Mouse (Mus musculus) heart, embryonic 10.5 days (tissue): Measurements from ENCODE around the gene Gpr88. TPM values are rescaled to one million over a fixed set of nuclear protein-coding genes. Genes with fewer than 3 reads are reported as not detected.
A peak's percentile ranks its signal among the peaks of the same experiment; 100 is the strongest.

Experiments used
- DNase-seq: peaks from one replicate; pipeline ENCODE4 v3.0.0-alpha.2; 2017; ENCODE audit warnings: low spot score
- H3K27ac ChIP-seq: fragments of 300-500 bp; sonication (generic); 2 replicates; pipeline ENCODE4 v1.5.1; 2016; ENCODE audit warnings: mild to moderate bottlenecking
- H3K27me3 ChIP-seq: fragments of 300-500 bp; sonication (generic); 2 replicates; pipeline ENCODE4 v1.6.1; 2016; ENCODE audit warnings: mild to moderate bottlenecking; ENCODE audit not compliant: poor library complexity, insufficient read depth, severe bottlenecking
- H3K36me3 ChIP-seq: fragments of 300-500 bp; sonication (generic); 2 replicates; pipeline ENCODE4 v1.6.1; 2016; ENCODE audit warnings: mild to moderate bottlenecking, moderate library complexity
- H3K4me1 ChIP-seq: fragments of 300-500 bp; sonication (generic); 2 replicates; pipeline ENCODE4 v1.6.1; 2016; ENCODE audit warnings: mild to moderate bottlenecking
- H3K4me3 ChIP-seq: fragments of 300-500 bp; sonication (generic); 2 replicates; pipeline ENCODE4 v1.5.1; 2016; ENCODE audit warnings: mild to moderate bottlenecking, moderate library complexity
- H3K9me3 ChIP-seq: fragments of 300-500 bp; sonication (generic); 2 replicates; pipeline ENCODE4 v1.6.1; 2016; ENCODE audit warnings: mild to moderate bottlenecking, moderate library complexity
- WGBS: fragments of 180-500 bp; shearing (Covaris S2); methylation state at CpG from one replicate; pipeline ENCODE4 v1.1.7; 2016; 5-methylcytosine and 5-hydroxymethylcytosine counted together
- polyA plus RNA-seq: library from polyadenylated mRNA; unstranded; fragments of >200 nt; fragmentation: Nextera tagmentation; extraction: Ambion mirVana; gene quantifications from 2 replicates; pipeline ENCODE4 v1.2.1, GENCODE M21; 2016

The Gpr88 gene
- polyA plus RNA-seq, 1 experiment from 2014 or later, result 0.62 TPM

DNA sequence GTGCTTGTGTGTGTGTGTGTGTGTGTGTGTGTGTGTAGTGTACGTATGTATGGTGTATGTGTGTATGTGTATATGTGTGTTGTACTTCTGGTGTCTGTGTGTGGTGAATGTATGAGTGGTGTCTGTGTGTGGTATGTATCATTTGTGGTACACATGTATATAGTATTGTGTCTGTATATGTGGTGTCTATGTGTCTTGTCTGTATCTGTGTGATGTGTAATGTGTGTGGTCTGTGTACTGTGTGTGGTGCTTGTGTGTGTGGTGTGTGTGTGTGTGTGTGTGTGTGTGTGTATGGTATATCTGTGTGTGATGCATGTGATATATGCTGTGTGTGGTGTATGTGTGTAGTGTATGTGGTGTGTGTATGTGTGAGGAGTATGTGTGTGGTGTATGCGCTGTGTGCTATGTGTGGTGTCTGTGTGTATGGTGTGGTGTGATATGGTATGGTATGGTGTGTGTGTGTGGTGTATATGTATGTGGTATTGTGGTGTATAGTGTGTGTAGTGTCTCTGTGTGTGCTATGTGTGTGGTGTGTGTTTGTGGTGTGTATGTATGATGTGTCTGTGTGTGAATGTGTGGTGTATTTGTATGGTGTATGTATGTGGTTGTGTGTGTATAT, 13.8 kb upstream of the Gpr88 start:
- Histone ChIP-seq H3K36me3 (no peaks in the 10 kb centered on the region), H3K27ac (no peak overlapping the region), H3K4me1 (no peaks in the 10 kb centered on the region), H3K9me3 (no peaks in the 10 kb centered on the region), H3K27me3 (no peaks in the 10 kb centered on the region), H3K4me3 (no peak overlapping the region)
- 79% methylated on average over 2 of the region's 2 CpGs for WGBS
- no peak for DNase-seq

DNA sequence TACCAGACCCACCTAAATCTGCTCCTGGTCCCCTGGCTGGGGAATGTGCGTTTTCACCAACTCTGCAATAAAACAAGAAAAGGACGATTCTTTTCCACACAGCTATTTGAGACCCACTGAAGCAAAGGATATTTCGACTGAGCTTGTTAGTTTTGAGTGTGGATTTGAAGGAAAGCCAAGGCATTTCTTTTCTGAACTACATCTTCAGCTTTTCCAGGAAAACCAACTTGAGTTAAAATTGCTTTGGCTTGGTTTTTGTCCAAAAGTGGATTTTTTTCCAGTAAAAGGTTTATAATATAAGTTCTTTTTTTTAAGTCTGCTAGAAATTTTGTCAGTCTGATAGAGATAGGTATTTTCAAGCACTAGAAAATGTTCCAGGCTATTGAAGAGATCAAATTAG, 13.1 kb upstream of the Gpr88 start:
- WGBS, result 89% methylated on average over 3 of the region's 3 CpGs
- Histone ChIP-seq H3K4me1 (no peaks in the 10 kb centered on the region), H3K4me3 (no peak overlapping the region), H3K27ac (no peak overlapping the region), H3K36me3 (no peaks in the 10 kb centered on the region), H3K27me3 (no peaks in the 10 kb centered on the region), H3K9me3 (no peaks in the 10 kb centered on the region)
- no peak for DNase-seq

DNA sequence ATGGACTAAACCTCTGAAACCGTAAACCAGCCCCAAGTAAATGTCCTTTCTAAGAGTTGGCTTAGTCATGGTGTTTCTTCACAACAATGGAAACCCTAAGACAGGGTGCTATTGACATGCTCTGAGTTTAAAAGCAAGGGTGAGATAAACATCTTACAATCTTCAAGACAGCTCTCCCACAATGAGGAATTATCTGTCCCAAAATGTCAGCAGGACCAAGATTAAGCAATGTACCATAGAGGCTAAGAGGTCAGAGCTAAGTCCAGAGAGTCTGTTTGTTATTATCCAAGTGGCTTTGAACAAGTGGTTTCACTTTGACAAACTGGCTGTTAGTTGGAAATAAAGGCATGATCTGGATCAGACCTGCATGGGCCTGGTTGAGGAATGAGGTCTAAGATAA, 10.7 kb upstream of the Gpr88 start:
- H3K9me3 ChIP-seq, result no peaks in the 10 kb centered on the region
- H3K27ac ChIP-seq, result no peak overlapping the region
- no peaks in the 10 kb centered on the region for H3K27me3 ChIP-seq
- no peak overlapping the region for H3K4me3 ChIP-seq
- H3K36me3 ChIP-seq, result no peaks in the 10 kb centered on the region
- 80% methylated on average over 1 of the region's 1 CpGs for WGBS
- H3K4me1 ChIP-seq, result no peaks in the 10 kb centered on the region
- DNase-seq, result no peak

DNA sequence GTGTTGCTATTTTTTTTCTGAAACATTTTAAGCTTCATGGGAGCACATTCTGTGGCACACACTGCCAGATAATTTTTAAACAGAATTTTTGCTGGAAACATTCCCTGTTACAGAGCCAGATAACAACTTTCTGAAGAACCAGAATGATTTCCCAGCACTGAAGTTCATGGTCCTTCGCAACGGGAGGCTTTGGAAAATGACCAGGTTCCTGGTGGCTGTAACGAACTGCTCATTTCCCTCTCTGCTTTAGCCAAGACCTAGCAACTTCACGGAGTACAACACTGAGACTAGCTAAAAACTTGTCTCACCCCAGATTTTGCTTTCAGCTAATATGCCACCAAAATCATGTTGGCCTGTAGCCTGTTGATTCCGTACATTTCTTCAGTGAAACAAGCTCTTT, 9.8 kb upstream of the Gpr88 start:
- no peak for DNase-seq
- no peaks in the 10 kb centered on the region for H3K36me3 ChIP-seq
- no peak overlapping the region for H3K4me3 ChIP-seq
- H3K4me1 ChIP-seq, result no peaks in the 10 kb centered on the region
- H3K27me3 ChIP-seq, result no peaks in the 10 kb centered on the region
- H3K27ac ChIP-seq, result no peak overlapping the region
- no peaks in the 10 kb centered on the region for H3K9me3 ChIP-seq
- WGBS, result 87% methylated on average over 5 of the region's 5 CpGs

DNA sequence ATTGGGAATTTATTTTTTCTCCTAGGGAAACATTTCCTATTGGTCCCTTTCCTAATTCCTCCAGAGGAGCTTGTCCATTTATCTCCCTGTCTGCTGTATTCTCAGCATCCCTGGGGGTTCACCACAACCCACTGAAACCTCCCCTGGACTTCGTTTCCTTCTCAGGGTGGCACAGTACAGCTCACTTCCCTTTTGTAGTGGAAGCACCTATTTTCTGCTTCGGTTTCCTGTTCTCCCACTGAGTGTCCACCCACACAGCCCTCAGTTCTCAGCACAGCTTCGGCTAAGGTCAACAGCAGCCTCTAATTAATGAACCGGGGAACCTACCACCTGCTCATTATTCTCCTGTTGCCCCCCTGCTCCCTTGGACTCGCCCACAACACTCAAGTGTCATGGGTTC, 2.8 kb upstream of the Gpr88 start:
- DNase-seq, result no peak
- peaks cover 46% of the 10 kb centered on the region for H3K27me3 ChIP-seq
- no peak overlapping the region for H3K27ac ChIP-seq
- peaks cover 21% of the 10 kb centered on the region for H3K4me1 ChIP-seq
- H3K36me3 ChIP-seq, result no peaks in the 10 kb centered on the region
- H3K4me3 ChIP-seq, result no peak overlapping the region
- WGBS, result 63% methylated on average over 5 of the region's 5 CpGs
- no peaks in the 10 kb centered on the region for H3K9me3 ChIP-seq

GRCm38 (mm10) chr3:116252255-116253040, 855 bp downstream of the Gpr88 start:
- DNase-seq, result peak; percentile 81
- WGBS, result 2% methylated on average over 46 of the region's 48 CpGs
- Histone ChIP-seq H3K27ac (peak overlapping the region; percentile 75), H3K4me3 (peak overlapping the region; percentile 72), H3K27me3 (peaks cover 79% of the 10 kb centered on the region), H3K36me3 (no peaks in the 10 kb centered on the region), H3K4me1 (peaks cover 21% of the 10 kb centered on the region), H3K9me3 (no peaks in the 10 kb centered on the region)

- H3K27ac ChIP-seq, result peak overlapping the region; percentile 75
Measured at GRCm38 (mm10) chr3:116251481-116252254, 1.6 kb downstream of the Gpr88 start.

GRCm38 (mm10) chr3:116249026-116249425, 4.3 kb downstream of the Gpr88 start:
- no peaks in the 10 kb centered on the region for H3K36me3 ChIP-seq
- H3K4me1 ChIP-seq, result peaks cover 21% of the 10 kb centered on the region
- no peak overlapping the region for H3K4me3 ChIP-seq
- no peak overlapping the region for H3K27ac ChIP-seq
- 77% methylated on average over 2 of the region's 2 CpGs for WGBS
- no peak for DNase-seq
- peaks cover 65% of the 10 kb centered on the region for H3K27me3 ChIP-seq
- no peaks in the 10 kb centered on the region for H3K9me3 ChIP-seq

More at GRCm38 (mm10) chr3:116251481-116252254, 1.6 kb downstream of the Gpr88 start:
- Histone ChIP-seq H3K4me1 (peaks cover 21% of the 10 kb centered on the region), H3K27me3 (peaks cover 81% of the 10 kb centered on the region), H3K36me3 (no peaks in the 10 kb centered on the region), H3K9me3 (no peaks in the 10 kb centered on the region), H3K4me3 (peak overlapping the region; percentile 72)
- no peak for DNase-seq
- WGBS, result under 1% methylated on average over 86 of the region's 86 CpGs

DNA sequence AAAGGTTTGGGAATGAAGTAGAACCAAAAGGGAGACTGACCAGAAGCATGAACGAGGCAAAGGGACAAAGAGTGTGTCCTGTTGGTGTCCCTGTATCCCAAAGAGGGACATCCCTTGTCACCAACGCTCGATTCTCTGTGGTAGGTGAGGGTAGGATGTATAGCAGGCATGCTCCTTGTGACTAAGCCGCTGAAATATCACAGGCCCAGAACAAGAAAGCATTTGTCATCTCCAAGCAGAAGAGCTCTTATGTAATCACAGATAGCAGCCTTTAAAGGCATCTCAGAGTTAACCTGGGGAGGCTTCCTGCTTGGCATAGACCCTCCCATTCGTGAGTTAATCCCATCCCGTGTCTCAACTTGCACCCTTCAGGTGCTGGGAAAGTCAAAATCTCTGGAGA, 8.8 kb downstream of the Gpr88 start:
- no peaks in the 10 kb centered on the region for H3K4me1 ChIP-seq
- WGBS, result 37% methylated on average over 6 of the region's 6 CpGs

GRCm38 (mm10) chr3:116242685-116243084, 10.6 kb downstream of the Gpr88 start:
- DNase-seq, result no peak
- Histone ChIP-seq H3K27ac (no peak overlapping the region), H3K36me3 (no peaks in the 10 kb centered on the region), H3K27me3 (peaks cover 5% of the 10 kb centered on the region), H3K4me3 (no peak overlapping the region), H3K4me1 (no peaks in the 10 kb centered on the region), H3K9me3 (no peaks in the 10 kb centered on the region)
- WGBS, result 78% methylated on average over 9 of the region's 9 CpGs

More for the DNA sequence above, 8.8 kb downstream of the Gpr88 start:
- DNase-seq, result no peak
- Histone ChIP-seq H3K27ac (no peak overlapping the region), H3K4me3 (no peak overlapping the region), H3K36me3 (no peaks in the 10 kb centered on the region), H3K27me3 (peaks cover 21% of the 10 kb centered on the region), H3K9me3 (no peaks in the 10 kb centered on the region)

DNA sequence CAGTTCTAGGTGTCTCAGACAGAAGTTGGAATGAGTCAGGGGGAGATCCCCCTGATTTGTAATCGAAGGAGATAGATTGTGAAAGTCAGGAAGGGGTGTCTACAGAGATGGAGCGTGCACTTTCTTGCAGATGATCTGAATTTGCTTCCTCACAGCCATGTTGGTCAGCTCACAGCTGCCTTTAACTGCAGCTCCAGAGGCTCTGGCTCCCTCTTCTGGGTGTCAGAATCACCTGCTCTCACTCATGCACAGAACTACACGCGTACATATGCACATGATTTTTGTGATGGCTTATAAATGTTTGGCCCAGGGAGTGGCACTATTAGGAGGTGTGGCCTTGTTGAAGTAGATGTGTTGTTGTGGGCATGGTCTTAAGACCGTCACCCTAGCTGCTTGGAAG, 15.8 kb downstream of the Gpr88 start:
- WGBS, result 86% methylated on average over 5 of the region's 5 CpGs
- no peak for DNase-seq

GRCm38 (mm10) chr3:116236856-116237255, 16.4 kb downstream of the Gpr88 start:
- H3K27me3 ChIP-seq, result no peaks in the 10 kb centered on the region
- WGBS, result 67% methylated on average over 4 of the region's 4 CpGs
- DNase-seq, result no peak
- no peak overlapping the region for H3K27ac ChIP-seq
- H3K4me1 ChIP-seq, result no peaks in the 10 kb centered on the region
- no peaks in the 10 kb centered on the region for H3K36me3 ChIP-seq
- no peaks in the 10 kb centered on the region for H3K9me3 ChIP-seq
- no peak overlapping the region for H3K4me3 ChIP-seq

More for the DNA sequence above, 15.8 kb downstream of the Gpr88 start:
- no peak overlapping the region for H3K27ac ChIP-seq
- H3K4me1 ChIP-seq, result no peaks in the 10 kb centered on the region
- H3K27me3 ChIP-seq, result no peaks in the 10 kb centered on the region
- no peaks in the 10 kb centered on the region for H3K36me3 ChIP-seq
- H3K4me3 ChIP-seq, result no peak overlapping the region
- H3K9me3 ChIP-seq, result no peaks in the 10 kb centered on the region

GRCm38 (mm10) chr3:116233515-116233914, 19.8 kb downstream of the Gpr88 start:
- Histone ChIP-seq H3K4me1 (no peaks in the 10 kb centered on the region), H3K9me3 (no peaks in the 10 kb centered on the region), H3K36me3 (no peaks in the 10 kb centered on the region), H3K4me3 (no peak overlapping the region), H3K27me3 (no peaks in the 10 kb centered on the region), H3K27ac (no peak overlapping the region)
- DNase-seq, result no peak
- WGBS, result 80% methylated on average over 3 of the region's 3 CpGs
